Mouse (Mus musculus) testis, adult 2 months (tissue): ENCODE data around the gene Mad2l1bp.

Experiments
- CTCF ChIP-seq: fragments of 200-500 bp; IDR thresholded peaks from 2 replicates; pipeline ENCODE4 v1.5.1; 2012; ENCODE audit warnings: low read depth, mild to moderate bottlenecking, inconsistent platforms, low read length, moderate library complexity; ENCODE audit not compliant: control insufficient read depth, insufficient read depth, insufficient replicate concordance
- POLR2A ChIP-seq: fragments of 200-500 bp; IDR thresholded peaks from 2 replicates; pipeline ENCODE4 v1.6.1; 2012; ENCODE audit warnings: low read depth, mild to moderate bottlenecking, inconsistent platforms, low read length, moderate library complexity; ENCODE audit not compliant: control insufficient read depth

DNA sequence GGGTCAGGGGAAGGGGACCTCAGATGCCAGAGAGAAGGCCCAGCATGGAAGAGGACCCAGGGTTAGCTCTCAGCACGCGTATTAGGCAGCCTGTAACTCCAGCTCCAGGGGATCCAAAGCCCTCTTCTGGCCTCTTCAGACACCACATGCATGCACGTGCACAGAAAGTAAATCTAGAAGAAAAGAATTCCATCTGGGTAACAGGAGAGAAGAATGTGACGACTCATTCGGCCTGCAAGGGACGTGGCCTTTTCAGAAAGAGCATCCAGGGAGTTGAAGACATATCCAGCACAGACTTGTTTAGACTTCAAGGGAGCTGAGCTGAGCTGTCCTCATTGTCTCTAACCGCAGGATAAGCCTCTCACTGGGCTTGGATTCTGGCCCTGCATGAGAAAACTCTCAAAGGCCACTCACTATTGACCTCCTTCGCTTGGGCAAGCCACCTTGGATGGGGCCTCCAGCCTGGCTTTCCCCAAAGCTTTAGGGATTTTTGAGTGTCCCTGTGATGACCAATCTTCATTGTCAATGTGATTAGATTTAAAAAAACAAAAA is 50.7 kb downstream of the Mad2l1bp start:
- TF ChIP-seq CTCF, result no peak
- TF ChIP-seq POLR2A, result no peak
